Mouse (Mus musculus) myocyte (in vitro differentiated cells): Measurements from ENCODE around the gene Nrip2.

Experiments used
- E2F4 ChIP-seq: IDR thresholded peaks from one replicate; pipeline ENCODE4 v1.6.1; 2011; ENCODE audit warnings: mild to moderate bottlenecking, control low read depth, moderate library complexity; ENCODE audit not compliant: insufficient read depth
- MYOD1 ChIP-seq, 3 experiments: IDR thresholded peaks; one replicate each; pipeline ENCODE4 v1.6.1; 2011; ENCODE audit warnings: control low read depth in 2 of 3, low read depth in 2 of 3, mild to moderate bottlenecking in 2 of 3, moderate library complexity in 1 of 3; ENCODE audit not compliant: insufficient read length in 2 of 3, control insufficient read depth in 1 of 3
- MYOG ChIP-seq, 3 experiments: IDR thresholded peaks; one replicate each; pipeline ENCODE4 v1.6.1; 2011; ENCODE audit warnings: control low read depth in 2 of 3, low read depth in 2 of 3, mild to moderate bottlenecking in 2 of 3; ENCODE audit not compliant: insufficient read length in 2 of 3, control insufficient read depth in 1 of 3, insufficient read depth in 1 of 3
- POLR2A ChIP-seq: IDR thresholded peaks from one replicate; pipeline ENCODE4 v1.6.1; 2011; ENCODE audit warnings: low read depth, mild to moderate bottlenecking, control low read depth, moderate library complexity; ENCODE audit not compliant: insufficient read length
- REST ChIP-seq: IDR thresholded peaks from one replicate; pipeline ENCODE4 v1.6.1; 2011; ENCODE audit warnings: mild to moderate bottlenecking, control low read depth, moderate library complexity; ENCODE audit not compliant: insufficient read depth, insufficient read length
- SRF ChIP-seq: IDR thresholded peaks from one replicate; pipeline ENCODE4 v1.6.1; 2011; ENCODE audit warnings: low read depth; ENCODE audit not compliant: control insufficient read depth, insufficient read length
- TCF12 ChIP-seq: IDR thresholded peaks from one replicate; pipeline ENCODE4 v1.6.1; 2011; ENCODE audit warnings: mild to moderate bottlenecking, control low read depth; ENCODE audit not compliant: poor library complexity, insufficient read depth, severe bottlenecking
- USF1 ChIP-seq: IDR thresholded peaks from one replicate; pipeline ENCODE4 v1.6.1; 2011; ENCODE audit warnings: low read depth, mild to moderate bottlenecking, control low read depth, moderate library complexity

GRCm38 (mm10) chr6:128375192-128375591 is 23.9 kb upstream of the Nrip2 start, which contains the start of the genes Tex52 and Gm44596:
- TF ChIP-seq POLR2A (no peak), TCF12 (no peak), E2F4 (no peak), MYOD1 (IDR thresholded peaks at IDR 0.05; ENCODE audit: control insufficient read depth in 1 of 3, insufficient read length in 2 of 3, low read depth in 2 of 3) (no peak), MYOG (IDR thresholded peaks at IDR 0.05; ENCODE audit: control insufficient read depth in 1 of 3, insufficient read depth in 1 of 3, insufficient read length in 2 of 3, low read depth in 2 of 3) (no peak), SRF (no peak), REST (no peak), USF1 (no peak)
